Mouse (Mus musculus) liver, postnatal 0 days (tissue): ENCODE measurements around the gene Gm7358.
"Not testable (repeated sequence)": the region's sequence is repeated elsewhere in the genome, so short reads cannot be mapped to it uniquely, and the experiment has no call there.

Source experiments
- CTCF ChIP-seq: sonication (generic); IDR thresholded peaks from 2 replicates; pipeline ENCODE4 v1.5.1; 2016; ENCODE audit warnings: antibody characterized with exemption, low read depth
- EP300 ChIP-seq: IDR thresholded peaks from 2 replicates; pipeline ENCODE4 v1.6.1; 2016; ENCODE audit warnings: antibody characterized with exemption, low read depth, mild to moderate bottlenecking

DNA sequence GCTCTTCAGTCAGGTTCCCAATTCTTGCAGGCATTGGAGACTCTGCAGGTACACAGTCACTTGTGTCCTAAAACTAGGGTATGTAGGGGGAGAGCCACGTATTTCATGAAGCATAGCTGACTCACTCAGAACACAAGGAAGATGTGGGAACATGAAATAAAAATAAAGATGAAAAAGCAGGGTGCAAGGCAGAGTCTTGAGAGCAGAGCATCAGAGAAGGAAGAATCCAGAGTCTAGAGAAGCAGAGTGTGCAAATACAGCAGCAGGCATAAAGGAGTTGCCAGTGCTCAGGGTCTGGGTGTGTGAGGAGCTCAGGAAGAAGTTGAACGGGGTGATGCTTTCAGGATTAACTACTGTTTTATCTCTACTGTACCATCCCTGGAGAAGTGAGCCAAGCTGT, 17.5 kb downstream of the Gm7358 start:
- TF ChIP-seq EP300, CTCF: not testable (repeated sequence)
